Mouse (Mus musculus) thymus, adult 18-20 months (tissue): ENCODE results near the gene Hdac4.
A peak's percentile ranks its signal among the peaks of the same experiment; 100 is the strongest.

Experiments used
- DNase-seq, 2 experiments: peaks; one replicate each; pipeline ENCODE4 v3.0.0; 2022; ENCODE audit warnings: mixed read lengths in 2 of 2

Gene Hdac4

GRCm38 (mm10) chr1:92195360-92196149 lies at the start of gene Hdac4:
Hdac4 (minus strand) TSS chr1:92195699.
- no peak for DNase-seq

- no peak for DNase-seq
These were observed 48.0 kb upstream of the Hdac4 start for GRCm38 (mm10) chr1:92243549-92243948.

DNA sequence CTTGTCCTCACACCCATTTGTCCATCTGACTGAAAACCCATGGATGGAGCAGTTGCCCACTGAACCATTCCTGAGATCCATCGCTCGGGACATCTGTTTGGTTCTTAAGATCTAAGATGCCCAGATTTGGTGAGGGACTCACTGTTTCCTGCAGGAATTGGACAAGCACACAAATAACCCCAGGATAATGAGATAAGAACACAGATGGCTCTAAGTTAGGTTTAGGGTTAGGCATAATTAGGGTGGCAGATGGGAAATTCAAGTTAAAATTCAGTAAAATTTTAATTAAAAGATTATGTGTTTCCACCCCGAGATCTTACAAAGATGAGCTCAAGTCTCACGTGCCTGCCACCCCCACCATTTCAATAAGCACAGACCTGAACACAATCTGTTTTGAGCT lies 44.6 kb upstream of the Hdac4 start:
- DNase-seq: no peak

GRCm38 (mm10) chr1:92235600-92235999 lies 40.1 kb upstream of the Hdac4 start:
- DNase-seq: no peak

- no peak for DNase-seq
These were observed 29.8 kb upstream of the Hdac4 start for GRCm38 (mm10) chr1:92225297-92225696.

DNA sequence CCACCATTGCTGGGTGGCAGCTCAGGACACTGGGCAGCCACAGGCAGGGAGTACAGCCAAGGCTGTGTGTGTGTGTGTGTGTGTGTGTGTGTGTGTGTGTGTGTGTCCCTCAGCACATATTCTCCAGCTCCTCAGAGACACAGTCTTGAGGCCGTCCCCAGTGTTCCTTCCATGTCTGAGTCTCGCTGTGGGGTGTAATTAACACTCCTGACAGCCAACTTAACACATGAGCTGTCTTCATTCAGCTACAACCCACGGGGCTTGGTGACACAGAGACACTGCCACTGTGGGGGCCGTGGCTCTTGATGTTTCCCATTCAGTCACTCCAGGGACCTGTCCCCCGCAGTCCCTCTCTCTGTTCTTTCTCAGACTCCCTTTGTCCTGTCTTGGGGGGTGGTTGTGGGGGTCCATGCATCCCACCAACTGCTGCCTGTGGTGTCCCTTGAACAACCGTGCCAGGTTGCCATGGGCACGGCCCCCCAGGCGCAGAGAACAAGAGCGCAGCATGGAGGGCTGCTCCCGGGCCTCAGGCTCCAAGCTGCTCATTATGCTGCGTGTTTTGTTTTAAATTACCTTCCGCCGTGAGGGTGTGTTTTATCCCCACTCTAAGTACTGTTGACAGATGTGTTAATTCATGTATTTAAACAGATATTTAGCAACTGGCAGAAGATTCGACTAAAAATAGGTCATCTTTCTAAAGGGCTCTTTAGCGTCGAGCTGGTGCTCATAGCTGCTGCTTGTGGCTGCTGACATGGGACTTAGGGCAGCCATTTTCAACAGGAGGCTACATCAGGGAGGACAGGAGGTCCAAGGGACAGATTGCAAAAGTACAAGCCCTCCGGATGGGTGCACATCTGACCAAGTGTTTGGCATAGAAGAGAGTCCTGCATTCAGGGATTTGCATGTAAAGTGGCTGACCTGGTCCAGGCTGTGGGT lies 28.7 kb upstream of the Hdac4 start:
- no peak for DNase-seq

DNA sequence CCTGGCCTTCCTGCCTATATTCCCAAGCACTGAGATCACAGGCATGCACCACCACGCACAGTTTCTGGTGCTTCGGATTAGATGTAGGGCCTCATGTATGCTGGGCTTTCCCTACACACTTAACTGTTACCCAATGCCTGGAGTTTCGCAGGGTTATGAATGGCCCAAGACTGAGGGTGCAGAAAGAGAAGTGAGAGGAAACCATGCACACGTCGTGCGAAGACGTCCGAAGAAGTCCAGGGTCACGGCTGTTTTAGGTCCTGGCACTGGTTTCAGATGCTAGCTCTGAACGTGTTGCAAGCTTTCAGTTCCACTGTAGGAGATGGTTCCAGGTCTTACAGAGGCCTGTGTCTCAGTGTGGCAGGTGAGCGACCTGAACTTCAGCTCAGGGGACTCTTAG lies 21.2 kb upstream of the Hdac4 start:
- DNase-seq: no peak

GRCm38 (mm10) chr1:92215996-92216630 lies 20.6 kb upstream of the Hdac4 start:
- no peak for DNase-seq

GRCm38 (mm10) chr1:92215131-92215638 lies 19.7 kb upstream of the Hdac4 start:
- no peak for DNase-seq

GRCm38 (mm10) chr1:92212003-92212750 lies 16.7 kb upstream of the Hdac4 start:
- DNase-seq: no peak

DNA sequence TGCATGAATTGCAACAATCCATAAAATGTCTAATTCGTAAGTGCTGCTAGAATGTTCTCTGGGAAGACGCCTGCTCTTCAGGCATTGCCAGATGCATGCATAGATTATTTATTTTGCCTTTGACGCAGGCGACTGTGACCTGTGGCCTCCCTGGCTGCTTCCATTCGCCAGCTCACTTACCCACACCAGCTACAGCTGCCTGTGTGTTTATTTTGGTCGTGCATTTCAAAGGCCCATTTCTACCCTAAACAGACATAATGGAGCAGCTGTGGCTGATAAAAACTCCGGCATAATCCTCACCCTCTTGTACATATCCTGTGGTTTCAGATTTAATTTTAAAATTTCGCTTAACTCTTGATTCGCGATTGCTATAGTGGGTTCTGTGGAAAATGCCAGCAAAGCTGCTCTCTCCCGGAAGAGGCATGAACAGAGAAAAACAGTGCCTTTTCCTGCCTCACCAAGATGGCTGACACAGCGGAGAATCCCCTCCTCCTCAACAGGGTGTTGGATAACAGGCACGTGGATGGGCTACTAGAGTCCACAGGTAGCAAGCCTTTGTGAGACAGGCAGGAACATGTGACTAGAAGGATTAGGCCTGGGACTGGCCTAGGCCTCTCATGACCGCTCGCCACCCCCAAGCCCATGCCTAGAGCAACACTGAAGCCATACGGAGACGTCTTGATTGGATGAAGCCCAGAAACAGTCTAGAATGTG lies 7.3 kb upstream of the Hdac4 start:
- no peak for DNase-seq

DNA sequence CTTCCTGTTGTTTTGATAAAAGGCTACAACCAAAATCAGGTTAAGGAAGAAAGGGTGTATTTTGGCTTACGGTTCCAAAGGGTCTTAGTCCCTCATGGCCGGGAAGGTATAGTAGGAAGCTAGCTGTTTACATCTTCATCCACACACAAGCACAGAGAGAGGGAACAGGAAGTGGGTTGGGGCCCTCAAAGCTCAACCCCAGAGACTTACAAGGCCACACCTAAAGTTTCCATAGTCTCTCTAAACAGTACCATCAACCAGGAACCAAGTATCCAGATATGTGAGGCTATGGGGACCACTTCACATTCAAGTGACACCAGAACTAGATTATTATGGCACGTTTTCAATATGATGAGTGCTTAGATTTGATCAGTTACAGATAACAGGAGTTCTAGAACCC lies 5.0 kb downstream of the Hdac4 start:
- DNase-seq: no peak

DNA sequence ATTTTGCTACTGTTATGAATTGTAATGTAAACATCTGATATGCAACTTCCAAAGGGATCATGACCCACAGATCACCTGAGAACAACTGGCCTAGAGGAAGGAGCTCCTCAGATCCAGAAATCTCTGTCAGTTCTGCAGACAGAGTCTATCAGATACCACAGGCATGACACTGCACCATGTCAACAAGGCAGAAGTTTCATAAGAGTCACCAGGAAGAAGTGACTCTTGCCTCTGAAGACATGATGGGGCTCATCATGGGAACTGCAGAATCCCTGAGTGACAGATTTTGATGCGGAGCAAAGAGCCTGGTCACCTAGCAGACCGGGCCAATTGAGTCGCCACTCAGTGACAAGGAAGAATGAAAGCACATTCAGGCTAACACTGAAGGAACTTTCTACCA lies 8.4 kb downstream of the Hdac4 start:
- no peak for DNase-seq

DNA sequence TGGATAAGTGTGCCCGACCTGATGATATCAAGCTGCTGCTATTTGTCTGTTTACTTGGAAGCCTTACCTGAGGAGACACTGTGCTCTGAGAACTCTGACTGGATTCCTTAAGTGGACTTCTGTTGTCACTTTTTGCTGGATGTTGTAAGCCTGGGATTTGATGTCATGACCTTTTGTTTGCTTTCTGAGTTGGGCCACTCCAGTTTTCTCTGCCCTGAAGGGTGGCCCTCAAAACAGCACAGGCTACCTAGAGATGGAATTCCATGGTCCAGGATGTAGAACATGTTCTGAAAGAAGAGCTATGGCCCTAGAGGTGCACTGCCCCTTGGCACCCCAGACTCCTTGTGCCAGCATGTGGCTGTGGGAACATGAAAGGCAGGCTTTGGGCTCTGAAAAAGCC lies 10.9 kb downstream of the Hdac4 start:
- DNase-seq: no peak

GRCm38 (mm10) chr1:92183101-92183790 lies 12.3 kb downstream of the Hdac4 start:
- DNase-seq: no peak

GRCm38 (mm10) chr1:92181970-92182369 lies 13.5 kb downstream of the Hdac4 start:
- no peak for DNase-seq

DNA sequence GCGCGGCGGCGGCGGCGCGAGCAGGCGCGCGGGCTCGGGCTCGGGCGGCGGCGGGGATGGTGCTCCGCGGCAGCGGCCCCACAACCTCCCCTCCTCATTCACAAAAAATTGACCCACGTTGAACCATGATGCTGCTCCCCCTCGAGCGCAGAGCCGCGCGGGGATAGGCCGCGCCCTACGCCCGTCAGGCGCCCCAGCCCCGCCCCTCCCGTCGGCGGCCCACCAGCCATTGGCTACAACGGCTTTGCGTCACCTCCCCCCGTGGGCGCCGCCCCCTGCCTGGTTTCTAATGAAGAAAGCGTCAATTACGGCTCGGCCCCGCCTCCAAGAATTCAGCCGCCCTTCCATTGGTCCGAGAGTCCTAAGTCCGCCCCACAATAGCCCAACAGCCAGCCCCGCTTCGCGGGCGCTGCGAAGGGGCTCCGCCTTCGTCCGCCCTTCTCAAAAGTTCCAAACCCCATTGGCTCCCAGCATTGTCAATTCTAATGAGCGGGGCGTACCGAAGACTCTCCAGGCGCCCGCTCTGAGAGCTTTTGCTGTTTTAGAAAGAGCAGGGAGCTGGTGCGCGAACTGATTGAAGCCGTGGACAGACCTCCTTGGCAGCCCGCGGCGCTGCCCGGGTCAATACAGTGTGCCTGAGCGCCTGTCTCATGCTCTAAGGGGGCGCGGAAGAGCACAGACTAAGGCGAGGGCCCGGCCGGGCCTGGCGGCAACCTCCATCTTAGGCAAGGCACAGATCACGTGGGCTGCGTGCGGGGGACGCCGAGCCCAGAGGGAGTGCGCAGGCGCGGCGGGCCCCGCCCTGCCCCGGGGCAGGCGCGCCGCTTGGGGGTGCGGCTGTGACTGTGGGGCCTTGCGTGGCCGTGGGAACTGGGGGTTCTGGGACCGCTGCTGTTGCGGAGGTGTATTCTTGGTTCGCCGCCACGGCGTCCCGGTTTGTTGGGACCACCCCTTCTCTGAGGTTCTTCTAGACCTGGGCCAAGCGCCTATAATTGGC lies 15.1 kb downstream of the Hdac4 start:
- DNase-seq: peak; percentile 100

- peak; percentile 37 to 40 for DNase-seq
These were observed 16.0 kb downstream of the Hdac4 start for GRCm38 (mm10) chr1:92179489-92180006.

- no peak for DNase-seq
These were observed 16.4 kb downstream of the Hdac4 start for GRCm38 (mm10) chr1:92179070-92179469.
